Mouse (Mus musculus) forebrain, embryonic 10.5 days (tissue): Measurements from ENCODE around the gene Dnah10. TPM values are rescaled to one million over a fixed set of nuclear protein-coding genes. Genes with fewer than 3 reads are reported as not detected.

ENCODE experiments used
- DNase-seq: peaks from one replicate; pipeline ENCODE4 v3.0.0-alpha.2; 2017; ENCODE audit warnings: low spot score; ENCODE audit errors: extremely low spot score
- H3K27ac ChIP-seq: fragments of 300-500 bp; sonication (generic); 2 replicates; pipeline ENCODE4 v1.5.1; 2016; ENCODE audit warnings: mild to moderate bottlenecking
- H3K27me3 ChIP-seq: fragments of 300-500 bp; sonication (generic); 2 replicates; pipeline ENCODE4 v1.6.1; 2016; ENCODE audit warnings: mild to moderate bottlenecking; ENCODE audit not compliant: poor library complexity, severe bottlenecking
- H3K36me3 ChIP-seq: fragments of 300-500 bp; sonication (generic); replicated peaks from 2 replicates; pipeline ENCODE4 v1.6.1; 2016; ENCODE audit warnings: mild to moderate bottlenecking, moderate library complexity
- H3K4me1 ChIP-seq: fragments of 300-500 bp; sonication (generic); 2 replicates; pipeline ENCODE4 v1.6.1; 2016
- H3K4me3 ChIP-seq: fragments of 300-500 bp; sonication (generic); 2 replicates; pipeline ENCODE4 v1.5.1; 2016; ENCODE audit warnings: mild to moderate bottlenecking, moderate library complexity
- H3K9me3 ChIP-seq: fragments of 300-500 bp; sonication (generic); 2 replicates; pipeline ENCODE4 v1.6.1; 2016; ENCODE audit warnings: mild to moderate bottlenecking, moderate library complexity
- WGBS: fragments of 180-500 bp; shearing (Covaris S2); methylation state at CpG from one replicate; pipeline ENCODE4 v1.1.7; 2016; 5-methylcytosine and 5-hydroxymethylcytosine counted together
- polyA plus RNA-seq: library from polyadenylated mRNA; unstranded; fragments of >200 nt; fragmentation: Nextera tagmentation; extraction: Ambion mirVana; gene quantifications from 2 replicates; pipeline ENCODE4 v1.2.1, GENCODE M21; 2016

The Dnah10 gene
- polyA plus RNA-seq, 1 experiment from 2014 or later: not detected

GRCm38 (mm10) chr5:124853079-124853478 is 128.2 kb downstream of the Dnah10 start:
- H3K27ac ChIP-seq: no peak overlapping the region
- 84% methylated on average over 2 of the region's 2 CpGs for WGBS
- no peak for DNase-seq

GRCm38 (mm10) chr5:124854202-124854601 is 129.3 kb downstream of the Dnah10 start:
- Histone ChIP-seq H3K27me3 (peaks cover under 1% of the 10 kb centered on the region; the same call in 1 of the 2 replicates), H3K36me3 (no peaks in the 10 kb centered on the region), H3K4me1 (peaks cover 5% of the 10 kb centered on the region; the same call in 1 of the 2 replicates), H3K27ac (no peak overlapping the region), H3K9me3 (no peaks in the 10 kb centered on the region), H3K4me3 (no peak overlapping the region)
- 96% methylated on average over 4 of the region's 4 CpGs for WGBS
- no peak for DNase-seq

More at GRCm38 (mm10) chr5:124853079-124853478, 128.2 kb downstream of the Dnah10 start:
- H3K4me1 ChIP-seq: peaks cover 5% of the 10 kb centered on the region; the same call in 1 of the 2 replicates
- no peak overlapping the region for H3K4me3 ChIP-seq
- no peaks in the 10 kb centered on the region for H3K9me3 ChIP-seq
- no peaks in the 10 kb centered on the region for H3K27me3 ChIP-seq
- H3K36me3 ChIP-seq: no peaks in the 10 kb centered on the region

GRCm38 (mm10) chr5:124860013-124860412 is 135.1 kb downstream of the Dnah10 start:
- Histone ChIP-seq H3K4me1 (peaks cover 32% of the 10 kb centered on the region), H3K27me3 (peaks cover 28% of the 10 kb centered on the region), H3K27ac (no peak overlapping the region), H3K9me3 (no peaks in the 10 kb centered on the region), H3K4me3 (no peak overlapping the region), H3K36me3 (peaks cover 4% of the 10 kb centered on the region; the same call in 1 of the 2 replicates)
- 23% methylated on average over 5 of the region's 5 CpGs for WGBS
- no peak for DNase-seq

GRCm38 (mm10) chr5:124861463-124861862 is 136.6 kb downstream of the Dnah10 start:
- Histone ChIP-seq H3K4me3 (peak overlapping the region; percentile 99), H3K36me3 (peaks cover 18% of the 10 kb centered on the region), H3K27me3 (peaks cover 28% of the 10 kb centered on the region), H3K4me1 (peaks cover 39% of the 10 kb centered on the region), H3K9me3 (no peaks in the 10 kb centered on the region), H3K27ac (peak overlapping the region; percentile 98)
- under 1% methylated on average over 33 of the region's 33 CpGs for WGBS
- peak; percentile 44 for DNase-seq

GRCm38 (mm10) chr5:124862013-124862866 is 137.4 kb downstream of the Dnah10 start, which contains the start of the genes Ccdc92 and Zfp664:
Gene Ccdc92 (minus strand): TSS chr5:124862424.
Gene Zfp664 (plus strand): TSS chr5:124862691.
- Histone ChIP-seq H3K4me1 (peaks cover 42% of the 10 kb centered on the region), H3K36me3 (peaks cover 26% of the 10 kb centered on the region), H3K4me3 (peak within 1 kb of the TSS; percentile 99), H3K27me3 (peaks cover 28% of the 10 kb centered on the region), H3K27ac (peak within 1 kb of the TSS; percentile 98), H3K9me3 (no peaks in the 10 kb centered on the region)
- peak; percentile 98 for DNase-seq
- under 1% methylated on average over 88 of the region's 103 CpGs for WGBS

- Histone ChIP-seq H3K36me3 (peaks cover 34% of the 10 kb centered on the region), H3K27ac (peak overlapping the region; percentile 98), H3K4me3 (peak overlapping the region; percentile 99), H3K9me3 (no peaks in the 10 kb centered on the region), H3K4me1 (peaks cover 51% of the 10 kb centered on the region), H3K27me3 (peaks cover 28% of the 10 kb centered on the region)
- peak; percentile 63 for DNase-seq
- under 1% methylated on average over 81 of the region's 88 CpGs for WGBS
Observed at GRCm38 (mm10) chr5:124862871-124863741, 138.2 kb downstream of the Dnah10 start.

GRCm38 (mm10) chr5:124868981-124869380 is 144.1 kb downstream of the Dnah10 start:
- 64% methylated on average over 4 of the region's 4 CpGs for WGBS
- Histone ChIP-seq H3K27ac (no peak overlapping the region), H3K36me3 (peaks cover 92% of the 10 kb centered on the region), H3K27me3 (no peaks in the 10 kb centered on the region), H3K9me3 (no peaks in the 10 kb centered on the region), H3K4me1 (peaks cover 37% of the 10 kb centered on the region), H3K4me3 (no peak overlapping the region)
- DNase-seq: peak; percentile 35

GRCm38 (mm10) chr5:124872033-124872432 is 147.1 kb downstream of the Dnah10 start:
- H3K4me1 ChIP-seq: peaks cover 19% of the 10 kb centered on the region; the same call in 1 of the 2 replicates
- no peaks in the 10 kb centered on the region for H3K9me3 ChIP-seq
- 80% methylated on average over 2 of the region's 2 CpGs for WGBS
- no peak for DNase-seq
- no peak overlapping the region for H3K27ac ChIP-seq
- H3K27me3 ChIP-seq: no peaks in the 10 kb centered on the region
- H3K4me3 ChIP-seq: no peak overlapping the region
- H3K36me3 ChIP-seq: peaks cover 96% of the 10 kb centered on the region

- Histone ChIP-seq H3K27me3 (no peaks in the 10 kb centered on the region), H3K4me3 (no peak overlapping the region), H3K4me1 (peaks cover 13% of the 10 kb centered on the region; the same call in 1 of the 2 replicates), H3K9me3 (no peaks in the 10 kb centered on the region), H3K27ac (no peak overlapping the region), H3K36me3 (peaks cover 96% of the 10 kb centered on the region)
- 86% methylated on average over 3 of the region's 3 CpGs for whole genome bisulfite sequencing
- no peak for DNase-seq
Observed at GRCm38 (mm10) chr5:124873096-124873495, 148.2 kb downstream of the Dnah10 start.

- H3K9me3 ChIP-seq: no peaks in the 10 kb centered on the region
- H3K4me1 ChIP-seq: peaks cover 9% of the 10 kb centered on the region; the same call in 1 of the 2 replicates
- no peak for DNase-seq
- H3K27ac ChIP-seq: no peak overlapping the region
- no peaks in the 10 kb centered on the region for H3K27me3 ChIP-seq
- H3K36me3 ChIP-seq: peaks cover 96% of the 10 kb centered on the region
- 91% methylated on average over 6 of the region's 6 CpGs for WGBS
- H3K4me3 ChIP-seq: no peak overlapping the region
Observed at GRCm38 (mm10) chr5:124873890-124874601, 149.2 kb downstream of the Dnah10 start.

GRCm38 (mm10) chr5:124879251-124879650 is 154.4 kb downstream of the Dnah10 start:
- Histone ChIP-seq H3K27me3 (no peaks in the 10 kb centered on the region), H3K4me3 (no peak overlapping the region), H3K4me1 (peaks cover 4% of the 10 kb centered on the region; the same call in 1 of the 2 replicates), H3K27ac (no peak overlapping the region), H3K36me3 (peaks cover 97% of the 10 kb centered on the region), H3K9me3 (no peaks in the 10 kb centered on the region)
- 91% methylated on average over 4 of the region's 4 CpGs for WGBS
- no peak for DNase-seq

- 95% methylated on average over 6 of the region's 6 CpGs for WGBS
- H3K27me3 ChIP-seq: no peaks in the 10 kb centered on the region
- peaks cover 4% of the 10 kb centered on the region; the same call in 1 of the 2 replicates for H3K4me1 ChIP-seq
- no peak overlapping the region for H3K4me3 ChIP-seq
- H3K36me3 ChIP-seq: peaks cover 97% of the 10 kb centered on the region
- no peaks in the 10 kb centered on the region for H3K9me3 ChIP-seq
- no peak for DNase-seq
- no peak overlapping the region for H3K27ac ChIP-seq
Observed at GRCm38 (mm10) chr5:124879801-124880200, 154.9 kb downstream of the Dnah10 start.
